Mouse (Mus musculus) CH12.LX (cell line): ENCODE results near the gene Gjc2. TPM values are rescaled to one million over a fixed set of nuclear protein-coding genes. Genes with fewer than 3 reads are reported as not detected.
A peak's percentile ranks its signal among the peaks of the same experiment; 100 is the strongest.

Experiments used
- DNase-seq: peaks from one replicate; pipeline ENCODE4 v3.0.0-alpha.2; 2013; ENCODE audit errors: extremely low read depth
- H3K27ac ChIP-seq: 2 replicates; pipeline ENCODE4 v1.5.1; 2012; ENCODE audit warnings: low read depth, mild to moderate bottlenecking, control low read depth, moderate library complexity; ENCODE audit not compliant: insufficient read depth
- H3K27me3 ChIP-seq: replicated peaks from 2 replicates; pipeline ENCODE3; 2012; ENCODE audit warnings: inconsistent platforms
- H3K36me3 ChIP-seq, 2 experiments: replicated peaks in 1 of 2; 2 replicates each; pipeline versions ENCODE3 to v1.6.1; 2012; ENCODE audit warnings: inconsistent platforms in 1 of 2, low read length in 1 of 2, mild to moderate bottlenecking in 1 of 2, mixed read lengths in 1 of 2, moderate library complexity in 1 of 2; ENCODE audit not compliant: control insufficient read depth in 1 of 2, insufficient read depth in 1 of 2
- H3K4me1 ChIP-seq, 2 experiments: 2 replicates each; pipeline ENCODE4 v1.6.1; 2012; ENCODE audit warnings: inconsistent platforms in 1 of 2, moderate library complexity in 1 of 2; ENCODE audit not compliant: insufficient read depth in 2 of 2, control insufficient read depth in 1 of 2
- H3K4me2 ChIP-seq: 2 replicates; pipeline ENCODE4 v1.6.1; 2012; ENCODE audit warnings: low read depth, mild to moderate bottlenecking, control low read depth; ENCODE audit not compliant: poor library complexity, insufficient read depth, severe bottlenecking
- H3K4me3 ChIP-seq, 3 experiments: fragments of 150-350 bp in 1 of 3; sonication (generic) in 1 of 3; replicated peaks in 1 of 3; 2 replicates each; pipeline versions ENCODE3 to v1.5.1; 2011 to 2012; ENCODE audit warnings: low read depth in 2 of 3, low read length in 2 of 3, mild to moderate bottlenecking in 2 of 3, moderate library complexity in 2 of 3, control low read depth in 1 of 3, improper control_type of control experiment in 1 of 3, inconsistent platforms in 1 of 3, mixed read lengths in 1 of 3; ENCODE audit not compliant: poor library complexity in 1 of 3
- H3K79me2 ChIP-seq: replicated peaks from 2 replicates; pipeline ENCODE4 v1.6.1; 2012; ENCODE audit warnings: mild to moderate bottlenecking, moderate library complexity; ENCODE audit not compliant: control insufficient read depth, poor library complexity, insufficient read depth, severe bottlenecking; ENCODE audit errors: extremely low read depth
- H3K9ac ChIP-seq: 2 replicates; pipeline ENCODE4 v1.6.1; 2012; ENCODE audit warnings: low read depth, mild to moderate bottlenecking, control low read depth, moderate library complexity; ENCODE audit not compliant: insufficient read depth
- H3K9me3 ChIP-seq: replicated peaks from 2 replicates; pipeline ENCODE3; 2012; ENCODE audit warnings: low read length, inconsistent platforms, mixed read lengths
- BHLHE40 ChIP-seq: IDR thresholded peaks from 2 replicates; pipeline ENCODE4 v1.6.1; 2011; ENCODE audit warnings: mild to moderate bottlenecking, low read depth, low read length, improper control_type of control experiment
- CHD1 ChIP-seq: IDR thresholded peaks from 2 replicates; pipeline ENCODE4 v1.6.1; 2012; ENCODE audit warnings: low read depth, low read length, improper control_type of control experiment, inconsistent platforms
- CHD2 ChIP-seq: IDR thresholded peaks from 2 replicates; pipeline ENCODE4 v1.6.1; 2011; ENCODE audit warnings: low read length, improper control_type of control experiment
- CTCF ChIP-seq, 2 experiments: IDR thresholded peaks in 1 of 2; conservative IDR thresholded peaks in 1 of 2; 2 replicates each; pipeline ENCODE4 v1.5.1; 2011 to 2012; ENCODE audit warnings: low read depth in 2 of 2, low read length in 2 of 2, improper control_type of control experiment in 1 of 2, inconsistent platforms in 1 of 2, mild to moderate bottlenecking in 1 of 2, moderate library complexity in 1 of 2
- E2F4 ChIP-seq: IDR thresholded peaks from 2 replicates; pipeline ENCODE4 v1.6.1; 2011; ENCODE audit warnings: low read depth, low read length, improper control_type of control experiment; ENCODE audit not compliant: insufficient replicate concordance
- ELF1 ChIP-seq: IDR thresholded peaks from 2 replicates; pipeline ENCODE4 v1.6.1; 2014; ENCODE audit warnings: low read depth, mild to moderate bottlenecking, inconsistent platforms, low read length, improper control_type of control experiment
- EP300 ChIP-seq: IDR thresholded peaks from 2 replicates; pipeline ENCODE4 v1.6.1; 2011; ENCODE audit warnings: low read length, improper control_type of control experiment
- ETS1 ChIP-seq: conservative IDR thresholded peaks from 2 replicates; pipeline ENCODE4 v1.6.1; 2012; ENCODE audit warnings: low read depth, mild to moderate bottlenecking, inconsistent platforms, low read length, improper control_type of control experiment, moderate library complexity
- GABPA ChIP-seq: IDR thresholded peaks from 2 replicates; pipeline ENCODE4 v1.6.1; 2012; ENCODE audit warnings: low read depth, low read length, improper control_type of control experiment, inconsistent platforms; ENCODE audit not compliant: insufficient replicate concordance
- HCFC1 ChIP-seq: IDR thresholded peaks from 2 replicates; pipeline ENCODE4 v1.6.1; 2012; ENCODE audit warnings: low read depth, mild to moderate bottlenecking, inconsistent platforms, low read length, improper control_type of control experiment
- IRF4 ChIP-seq: IDR thresholded peaks from 2 replicates; pipeline ENCODE4 v1.6.1; 2014; ENCODE audit warnings: low read depth, mild to moderate bottlenecking, inconsistent platforms, low read length, improper control_type of control experiment
- JUN ChIP-seq: IDR thresholded peaks from 2 replicates; pipeline ENCODE4 v1.6.1; 2011; ENCODE audit warnings: low read depth, mild to moderate bottlenecking, low read length, improper control_type of control experiment, moderate library complexity; ENCODE audit not compliant: insufficient read depth
- JUND ChIP-seq: conservative IDR thresholded peaks from 2 replicates; pipeline ENCODE4 v1.6.1; 2011; ENCODE audit warnings: low read depth, low read length, improper control_type of control experiment
- KAT2A ChIP-seq: IDR thresholded peaks from 2 replicates; pipeline ENCODE4 v1.6.1; 2012; ENCODE audit warnings: low read length, improper control_type of control experiment, inconsistent platforms; ENCODE audit not compliant: insufficient replicate concordance
- MAFK ChIP-seq: IDR thresholded peaks from 2 replicates; pipeline ENCODE4 v1.6.1; 2011; ENCODE audit warnings: low read length, improper control_type of control experiment; ENCODE audit not compliant: insufficient replicate concordance
- MAX ChIP-seq: IDR thresholded peaks from 2 replicates; pipeline ENCODE4 v1.6.1; 2011; ENCODE audit warnings: low read length, improper control_type of control experiment
- MAZ ChIP-seq: IDR thresholded peaks from 2 replicates; pipeline ENCODE4 v1.6.1; 2012; ENCODE audit warnings: low read depth, mild to moderate bottlenecking, inconsistent platforms, low read length, improper control_type of control experiment, moderate library complexity
- MEF2A ChIP-seq: IDR thresholded peaks from 2 replicates; pipeline ENCODE4 v1.6.1; 2014; ENCODE audit warnings: low read depth, mild to moderate bottlenecking, inconsistent platforms, low read length, improper control_type of control experiment, borderline replicate concordance
- MXI1 ChIP-seq: IDR thresholded peaks from 2 replicates; pipeline ENCODE4 v1.6.1; 2011; ENCODE audit warnings: mild to moderate bottlenecking, low read depth, low read length, improper control_type of control experiment
- MYC ChIP-seq: IDR thresholded peaks from 2 replicates; pipeline ENCODE4 v1.6.1; 2011; ENCODE audit warnings: low read depth, mild to moderate bottlenecking, improper control_type of control experiment, low read length
- NELFE ChIP-seq: IDR thresholded peaks from 2 replicates; pipeline ENCODE4 v1.6.1; 2011; ENCODE audit warnings: low read depth, low read length, improper control_type of control experiment
- NRF1 ChIP-seq: IDR thresholded peaks from 2 replicates; pipeline ENCODE4 v1.6.1; 2014; ENCODE audit warnings: low read depth, mild to moderate bottlenecking, inconsistent platforms, low read length, improper control_type of control experiment, moderate library complexity
- PAX5 ChIP-seq: IDR thresholded peaks from 2 replicates; pipeline ENCODE4 v1.6.1; 2012; ENCODE audit warnings: low read length, inconsistent platforms, mixed read lengths
- POLR2A ChIP-seq: IDR thresholded peaks from 2 replicates; pipeline ENCODE4 v1.6.1; 2011; ENCODE audit warnings: low read depth, mild to moderate bottlenecking, improper control_type of control experiment, low read length
- POLR2AphosphoS2 ChIP-seq: IDR thresholded peaks from 2 replicates; pipeline ENCODE4 v1.6.1; 2011; ENCODE audit warnings: low read depth, low read length, improper control_type of control experiment
- RAD21 ChIP-seq: IDR thresholded peaks from 2 replicates; pipeline ENCODE4 v1.6.1; 2011; ENCODE audit warnings: low read depth, mild to moderate bottlenecking, low read length, improper control_type of control experiment, moderate library complexity
- RCOR1 ChIP-seq: conservative IDR thresholded peaks from 2 replicates; pipeline ENCODE4 v1.6.1; 2012; ENCODE audit warnings: low read depth, mild to moderate bottlenecking, inconsistent platforms, low read length, improper control_type of control experiment
- SIN3A ChIP-seq: IDR thresholded peaks from 2 replicates; pipeline ENCODE4 v1.6.1; 2012; ENCODE audit warnings: low read length, improper control_type of control experiment, inconsistent platforms
- SMC3 ChIP-seq: IDR thresholded peaks from 2 replicates; pipeline ENCODE4 v1.6.1; 2011; ENCODE audit warnings: low read depth, low read length, improper control_type of control experiment
- TBP ChIP-seq: conservative IDR thresholded peaks from 2 replicates; pipeline ENCODE4 v1.6.1; 2011; ENCODE audit warnings: low read depth, low read length, improper control_type of control experiment
- TCF12 ChIP-seq: IDR thresholded peaks from 2 replicates; pipeline ENCODE4 v1.6.1; 2014; ENCODE audit warnings: low read depth, mild to moderate bottlenecking, inconsistent platforms, low read length, improper control_type of control experiment
- UBTF ChIP-seq: IDR thresholded peaks from 2 replicates; pipeline ENCODE4 v1.6.1; 2012; ENCODE audit warnings: low read depth, mild to moderate bottlenecking, inconsistent platforms, low read length, improper control_type of control experiment, moderate library complexity
- USF1 ChIP-seq: IDR thresholded peaks from 2 replicates; pipeline ENCODE4 v1.6.1; 2014; ENCODE audit warnings: low read depth, mild to moderate bottlenecking, inconsistent platforms, low read length, improper control_type of control experiment
- USF2 ChIP-seq: conservative IDR thresholded peaks from 2 replicates; pipeline ENCODE4 v1.6.1; 2011; ENCODE audit warnings: low read depth, low read length, improper control_type of control experiment
- ZC3H11A ChIP-seq: IDR thresholded peaks from 2 replicates; pipeline ENCODE4 v1.6.1; 2012; ENCODE audit warnings: low read depth, mild to moderate bottlenecking, inconsistent platforms, low read length, improper control_type of control experiment
- ZKSCAN1 ChIP-seq: IDR thresholded peaks from 2 replicates; pipeline ENCODE4 v1.6.1; 2012; ENCODE audit warnings: low read depth, inconsistent platforms, low read length, improper control_type of control experiment, borderline replicate concordance
- ZMIZ1 ChIP-seq: IDR thresholded peaks from 2 replicates; pipeline ENCODE4 v1.6.1; 2012; ENCODE audit warnings: low read depth, mild to moderate bottlenecking, inconsistent platforms, low read length, improper control_type of control experiment
- ZNF384 ChIP-seq: IDR thresholded peaks from 2 replicates; pipeline ENCODE4 v1.6.1; 2012; ENCODE audit warnings: low read depth, low read length, improper control_type of control experiment, inconsistent platforms
- dilution Hi-C: fragments of 300-500 bp; cut with MboI; formaldehyde crosslinking; loops from 2 replicates; pipeline ENCODE4 v1.14.3; 2020; ENCODE audit warnings: low sequenced_read_pairs; ENCODE audit not compliant: extremely low pct_unique_long_range_greater_than_20kb, extremely low pct_ligation_motif_present
- in situ Hi-C: fragments of 300-500 bp; cut with MboI; formaldehyde crosslinking; loops from 3 replicates; pipeline ENCODE4 v1.14.3; 2019; ENCODE audit warnings: low sequenced_read_pairs, low pct_ligation_motif_present, low pct_unique_long_range_greater_than_20kb, mixed read lengths
- polyA plus RNA-seq: library from polyadenylated mRNA; unstranded; fragments of >175 nt; gene quantifications from 2 replicates; pipeline ENCODE4 v1.2.1, GENCODE M21; 2012; ENCODE audit warnings: low read depth; ENCODE audit not compliant: insufficient read length
- total RNA-seq, 2 experiments: library from RNA; depleted of rRNA; stranded (reverse); fragments of 300-350 nt in 1 of 2; fragments of >200 nt in 1 of 2; gene quantifications; 2 replicates each; pipeline ENCODE4 v1.2.3; 2012 to 2014

Gene Gjc2
- total and polyA plus RNA-seq, 3 experiments, result 0.08 to 0.13 TPM; not detected in 1

GRCm38 (mm10) chr11:59191231-59192058 is 8.4 kb upstream of the Gjc2 start:
- Histone ChIP-seq H3K36me3 (peaks cover 5 to 34% of the 10 kb centered on the region in 2 experiments), H3K27me3 (no peaks in the 10 kb centered on the region), H3K9me3 (no peaks in the 10 kb centered on the region), H3K79me2 (no peaks in the 10 kb centered on the region), H3K4me1 (peaks cover 13 to 36% of the 10 kb centered on the region in 2 experiments), H3K4me3 (peak overlapping the region; percentile 73 to 98 (median 86)), H3K27ac (peak overlapping the region; percentile 35), H3K4me2 (peak overlapping the region; percentile 58), H3K9ac (peak overlapping the region; percentile 80)
- DNase-seq, result peak; percentile 98
- TF ChIP-seq BHLHE40 (peak; percentile 22; the same call in 1 of the 2 replicates), IRF4 (peak; percentile 71; the same call in 1 of the 2 replicates), MAX (peak; percentile 87), MAZ (peak; percentile 89), MAFK (no peak), ZKSCAN1 (no peak), MXI1 (peak; percentile 87), TBP (no peak), CHD2 (peak; percentile 47; the same call in 1 of the 2 replicates), POLR2AphosphoS2 (peak; percentile 80; the same call in 1 of the 2 replicates), RAD21 (no peak), KAT2A (peak; percentile 76; the same call in 1 of the 2 replicates), ZNF384 (no peak), TCF12 (peak; percentile 84), PAX5 (no peak), JUND (no peak), ZMIZ1 (peak; percentile 98), HCFC1 (peak; percentile 89), CHD1 (no peak), MEF2A (peak; percentile 87), CTCF (conservative IDR thresholded peaks at IDR 0.05 in 1 of 2, IDR thresholded peaks at IDR 0.05 in 1 of 2; ENCODE audit: low read depth in 2 of 2, low read length in 2 of 2) (no peak), USF2 (no peak), RCOR1 (no peak; the same call in 1 of the 2 replicates), UBTF (peak; percentile 71; the same call in 1 of the 2 replicates), NELFE (peak; percentile 99), ELF1 (peak; percentile 91), SMC3 (no peak), ZC3H11A (no peak), POLR2A (peak; percentile 99), ETS1 (peak; percentile 66), SIN3A (peak; percentile 95), GABPA (peak; percentile 96), NRF1 (peak; percentile 94), JUN (no peak), EP300 (no peak), MYC (peak; percentile 87), USF1 (no peak), E2F4 (no peak)
- dilution Hi-C loops, result no loop called here
- in situ Hi-C loops, result no loop called here
